Mouse (Mus musculus): ENCODE results near the gene Tet2.

DNA sequence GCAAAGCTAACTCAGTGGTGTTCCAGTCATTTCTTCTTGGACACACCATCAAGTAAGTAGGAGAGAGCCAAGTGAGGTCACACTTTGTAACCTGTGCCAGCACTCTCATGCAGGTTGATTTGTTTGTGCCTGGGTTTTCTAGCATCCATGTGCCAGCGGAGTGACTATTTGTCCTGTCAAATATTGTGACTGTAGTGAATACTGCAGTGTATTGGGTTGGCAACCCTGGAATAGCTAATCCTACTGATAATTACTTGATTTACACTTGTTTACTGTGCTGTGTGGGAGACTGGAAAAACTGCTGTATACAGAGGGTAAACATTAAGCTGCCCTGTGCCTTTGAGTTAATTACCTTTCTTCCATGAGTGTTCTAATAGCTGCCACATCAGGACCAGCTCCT lies 62.1 kb downstream of the Tet2 start:
- TF ChIP-seq CTCF (IDR thresholded peaks at IDR 0.05; ENCODE audit: control insufficient read depth, insufficient read depth, low read length) (no peak), POLR2A (IDR thresholded peaks at IDR 0.05; ENCODE audit: borderline replicate concordance, control insufficient read depth, low read depth, low read length) (no peak)

All from bone marrow, adult 2 months (tissue).